Mouse (Mus musculus) hindbrain, embryonic 16.5 days (tissue): ENCODE measurements around the gene Eif2d. TPM values are rescaled to one million over a fixed set of nuclear protein-coding genes. Genes with fewer than 3 reads are reported as not detected.

Experiments used
- ATAC-seq: fragments of 200-750 bp; cut with Nextera tagmentation; 2 replicates; pipeline ENCODE4 v1.8.0; 2017; ENCODE audit warnings: moderate TSS enrichment, moderate library complexity
- H3K27ac ChIP-seq: fragments of 300-500 bp; sonication (generic); 2 replicates; pipeline ENCODE4 v1.5.1; 2014; ENCODE audit warnings: low read depth, mild to moderate bottlenecking, control low read depth, low read length, moderate library complexity
- H3K27me3 ChIP-seq: fragments of 300-500 bp; sonication (generic); replicated peaks from 2 replicates; pipeline ENCODE4 v1.6.1; 2014; ENCODE audit warnings: low read length; ENCODE audit not compliant: control insufficient read depth, insufficient read depth
- H3K36me3 ChIP-seq: fragments of 300-500 bp; sonication (generic); 2 replicates; pipeline ENCODE4 v1.6.1; 2014; ENCODE audit warnings: mild to moderate bottlenecking, low read length, moderate library complexity, mixed read lengths; ENCODE audit not compliant: control insufficient read depth, insufficient read depth
- H3K4me1 ChIP-seq: fragments of 300-500 bp; sonication (generic); 2 replicates; pipeline ENCODE4 v1.6.1; 2014; ENCODE audit warnings: low read depth, low read length; ENCODE audit not compliant: control insufficient read depth, insufficient read depth
- H3K4me2 ChIP-seq: fragments of 300-500 bp; sonication (generic); 2 replicates; pipeline ENCODE4 v1.6.1; 2014; ENCODE audit warnings: mild to moderate bottlenecking, low read length, control low read depth, moderate library complexity
- H3K4me3 ChIP-seq: fragments of 300-500 bp; sonication (generic); 2 replicates; pipeline ENCODE4 v1.5.1; 2014; ENCODE audit warnings: mild to moderate bottlenecking, low read length, control low read depth, moderate library complexity
- H3K9ac ChIP-seq: fragments of 300-500 bp; sonication (generic); 2 replicates; pipeline ENCODE4 v1.6.1; 2014; ENCODE audit warnings: low read depth, mild to moderate bottlenecking, control low read depth, low read length, moderate library complexity
- H3K9me3 ChIP-seq: fragments of 300-500 bp; sonication (generic); 2 replicates; pipeline ENCODE4 v1.6.1; 2014; ENCODE audit warnings: mild to moderate bottlenecking, low read length, moderate library complexity; ENCODE audit not compliant: control insufficient read depth
- WGBS: fragments of 180-500 bp; shearing (Covaris S2); extraction: QIAGEN DNeasy Blood & Tissue Kit; methylation state at CpG from one replicate; pipeline ENCODE4 v1.1.7; 2014; 5-methylcytosine and 5-hydroxymethylcytosine counted together
- polyA plus RNA-seq: library from polyadenylated mRNA; unstranded; fragments of >200 nt; fragmentation: Nextera tagmentation; extraction: Ambion mirVana; gene quantifications from 2 replicates; pipeline ENCODE4 v1.2.1, GENCODE M21; 2015

Gene Eif2d
- polyA plus RNA-seq, 1 experiment from 2014 or later = 50.5 TPM

- Histone ChIP-seq H3K9ac (no peak overlapping the region), H3K36me3 (peaks cover 29% of the 10 kb centered on the region)
- 54% methylated on average over 4 of the region's 4 CpGs for WGBS
These were observed 24.3 kb downstream of the Eif2d start for GRCm38 (mm10) chr1:131177249-131177648.

GRCm38 (mm10) chr1:131178083-131178482, 25.1 kb downstream of the Eif2d start:
- no peaks in the 10 kb centered on the region for H3K4me1 ChIP-seq
- no peaks in the 10 kb centered on the region for H3K9me3 ChIP-seq
- no peak overlapping the region for H3K9ac ChIP-seq
- no peaks in the 10 kb centered on the region for H3K27me3 ChIP-seq
- ATAC-seq = no peak
- WGBS = 88% methylated on average over 5 of the region's 5 CpGs
- no peak overlapping the region for H3K4me3 ChIP-seq
- no peak overlapping the region for H3K27ac ChIP-seq
- H3K36me3 ChIP-seq = peaks cover 28% of the 10 kb centered on the region
- H3K4me2 ChIP-seq = no peak overlapping the region

More at GRCm38 (mm10) chr1:131177249-131177648, 24.3 kb downstream of the Eif2d start:
- no peak overlapping the region for H3K4me2 ChIP-seq
- no peaks in the 10 kb centered on the region for H3K9me3 ChIP-seq
- no peak for ATAC-seq
- no peak overlapping the region for H3K27ac ChIP-seq
- H3K4me1 ChIP-seq = no peaks in the 10 kb centered on the region
- no peak overlapping the region for H3K4me3 ChIP-seq
- H3K27me3 ChIP-seq = no peaks in the 10 kb centered on the region

- Histone ChIP-seq H3K27me3 (no peaks in the 10 kb centered on the region), H3K27ac (no peak overlapping the region), H3K4me1 (no peaks in the 10 kb centered on the region), H3K9me3 (no peaks in the 10 kb centered on the region), H3K4me2 (no peak overlapping the region), H3K9ac (no peak overlapping the region), H3K4me3 (no peak overlapping the region), H3K36me3 (peaks cover 20% of the 10 kb centered on the region)
- ATAC-seq = no peak
- 94% methylated on average over 7 of the region's 7 CpGs for WGBS
These were observed 27.4 kb downstream of the Eif2d start for GRCm38 (mm10) chr1:131180386-131180785.

- Histone ChIP-seq H3K4me2 (no peak overlapping the region), H3K9me3 (no peaks in the 10 kb centered on the region), H3K4me3 (no peak overlapping the region), H3K9ac (no peak overlapping the region), H3K27ac (no peak overlapping the region), H3K27me3 (no peaks in the 10 kb centered on the region), H3K36me3 (peaks cover 10% of the 10 kb centered on the region), H3K4me1 (no peaks in the 10 kb centered on the region)
- WGBS = 64% methylated on average over 9 of the region's 9 CpGs
- ATAC-seq = peak; percentile 67; the same call in 1 of the 2 replicates
These were observed 28.9 kb downstream of the Eif2d start for GRCm38 (mm10) chr1:131181642-131182527.

- no peak for ATAC-seq
- no peaks in the 10 kb centered on the region for H3K4me1 ChIP-seq
- H3K27me3 ChIP-seq = no peaks in the 10 kb centered on the region
- H3K9me3 ChIP-seq = no peaks in the 10 kb centered on the region
- H3K4me2 ChIP-seq = no peak overlapping the region
- H3K27ac ChIP-seq = no peak overlapping the region
- no peak overlapping the region for H3K9ac ChIP-seq
- H3K36me3 ChIP-seq = peaks cover 2% of the 10 kb centered on the region; the same call in 1 of the 2 replicates
- 86% methylated on average over 7 of the region's 7 CpGs for WGBS
- H3K4me3 ChIP-seq = no peak overlapping the region
These were observed 30.2 kb downstream of the Eif2d start for GRCm38 (mm10) chr1:131183201-131183600.

GRCm38 (mm10) chr1:131184253-131184955, 31.4 kb downstream of the Eif2d start:
- no peaks in the 10 kb centered on the region for H3K27me3 ChIP-seq
- no peak for ATAC-seq
- no peak overlapping the region for H3K4me3 ChIP-seq
- no peak overlapping the region for H3K27ac ChIP-seq
- H3K4me2 ChIP-seq = no peak overlapping the region
- WGBS = 85% methylated on average over 9 of the region's 9 CpGs
- H3K9ac ChIP-seq = no peak overlapping the region
- no peaks in the 10 kb centered on the region for H3K4me1 ChIP-seq
- H3K36me3 ChIP-seq = peaks cover 1% of the 10 kb centered on the region; the same call in 1 of the 2 replicates
- no peaks in the 10 kb centered on the region for H3K9me3 ChIP-seq

GRCm38 (mm10) chr1:131184956-131185660, 32.1 kb downstream of the Eif2d start:
- H3K9ac ChIP-seq = no peak overlapping the region
- no peaks in the 10 kb centered on the region for H3K27me3 ChIP-seq
- no peak overlapping the region for H3K4me2 ChIP-seq
- no peak for ATAC-seq
- no peak overlapping the region for H3K4me3 ChIP-seq
- no peaks in the 10 kb centered on the region for H3K4me1 ChIP-seq
- WGBS = 83% methylated on average over 8 of the region's 8 CpGs
- no peaks in the 10 kb centered on the region for H3K36me3 ChIP-seq
- no peak overlapping the region for H3K27ac ChIP-seq
- H3K9me3 ChIP-seq = no peaks in the 10 kb centered on the region

GRCm38 (mm10) chr1:131185821-131186506, 33.0 kb downstream of the Eif2d start:
- H3K36me3 ChIP-seq = no peaks in the 10 kb centered on the region

More at GRCm38 (mm10) chr1:131185821-131186506, 33.0 kb downstream of the Eif2d start:
- Histone ChIP-seq H3K27me3 (no peaks in the 10 kb centered on the region), H3K4me2 (no peak overlapping the region), H3K9me3 (no peaks in the 10 kb centered on the region), H3K9ac (no peak overlapping the region), H3K4me1 (no peaks in the 10 kb centered on the region), H3K27ac (no peak overlapping the region), H3K4me3 (no peak overlapping the region)
- no peak for ATAC-seq
- 91% methylated on average over 13 of the region's 13 CpGs for WGBS
